Mouse (Mus musculus) spleen, postnatal 4 days (tissue): Measurements from ENCODE around the gene Sephs2.
A peak's percentile ranks its signal among the peaks of the same experiment; 100 is the strongest.

Experiments used
- DNase-seq, 2 experiments: peaks; one replicate each; pipeline ENCODE4 v3.0.0; 2022; ENCODE audit warnings: low spot score in 2 of 2

Gene Sephs2

DNA sequence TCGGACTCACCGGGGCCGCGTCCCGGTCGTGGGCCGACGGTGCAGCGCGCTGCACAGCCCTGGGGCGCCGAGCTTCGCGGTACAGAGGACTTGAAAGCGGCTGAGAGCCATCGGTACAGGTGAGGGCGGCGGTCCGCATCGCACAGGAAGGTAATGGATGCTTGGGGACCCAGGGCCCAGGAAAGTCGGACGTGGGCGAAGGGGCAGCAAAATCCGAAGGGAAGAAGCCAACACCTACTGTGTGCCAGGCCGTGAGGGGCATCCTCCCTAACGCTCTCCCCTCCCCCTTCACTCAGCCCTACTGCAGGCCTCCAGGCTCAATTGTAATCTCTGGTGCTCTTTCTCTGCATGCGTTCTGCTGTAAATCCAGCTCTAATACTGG, 40.5 kb downstream of the Sephs2 start:
- no peak for DNase-seq

DNA sequence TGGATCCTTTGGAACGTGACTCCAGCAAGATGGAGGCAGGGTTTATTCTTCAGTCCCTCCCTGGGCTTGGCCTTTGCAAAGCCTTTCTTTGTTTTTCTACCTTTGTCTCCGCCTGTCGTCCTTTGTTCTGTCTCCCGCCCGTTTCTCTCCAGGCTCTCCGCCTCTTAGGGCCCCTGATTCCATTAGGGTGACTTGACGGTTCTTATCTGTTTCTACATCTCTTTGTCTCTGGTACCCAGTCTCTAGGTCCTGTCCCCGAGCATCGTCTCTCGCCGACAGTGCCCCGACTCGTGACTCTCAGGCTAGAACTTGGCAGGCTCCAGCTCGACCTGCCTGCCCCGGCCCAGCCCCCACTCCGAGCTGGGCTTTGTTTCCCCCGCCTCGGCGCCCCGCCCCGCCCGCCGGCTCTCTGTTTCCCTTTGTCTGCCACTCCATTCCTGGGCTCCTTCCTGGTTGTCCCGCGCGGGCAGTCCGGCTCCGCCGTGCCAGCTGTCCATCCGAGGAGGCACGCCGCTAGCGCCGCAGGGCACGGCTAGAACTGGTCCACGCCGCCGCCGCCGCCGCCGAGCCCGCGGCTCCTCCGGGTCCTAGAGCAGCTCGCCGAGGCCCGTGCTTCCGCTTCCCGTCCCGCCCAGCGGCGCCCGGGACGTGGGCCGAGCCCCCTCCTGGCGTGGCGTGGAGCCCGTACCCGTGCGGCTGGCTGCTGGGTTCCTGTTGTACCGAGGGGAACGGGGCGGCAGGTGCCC, 41.1 kb downstream of the Sephs2 start, which contains the start of the genes Zfp553 and Sept1:
Zfp553 (plus strand) TSS at position 440 of the 746 bp plus-strand sequence.
Sept1 (minus strand) TSS at position 509 of the 746 bp plus-strand sequence.
- peak; percentile 78 to 91 for DNase-seq

DNA sequence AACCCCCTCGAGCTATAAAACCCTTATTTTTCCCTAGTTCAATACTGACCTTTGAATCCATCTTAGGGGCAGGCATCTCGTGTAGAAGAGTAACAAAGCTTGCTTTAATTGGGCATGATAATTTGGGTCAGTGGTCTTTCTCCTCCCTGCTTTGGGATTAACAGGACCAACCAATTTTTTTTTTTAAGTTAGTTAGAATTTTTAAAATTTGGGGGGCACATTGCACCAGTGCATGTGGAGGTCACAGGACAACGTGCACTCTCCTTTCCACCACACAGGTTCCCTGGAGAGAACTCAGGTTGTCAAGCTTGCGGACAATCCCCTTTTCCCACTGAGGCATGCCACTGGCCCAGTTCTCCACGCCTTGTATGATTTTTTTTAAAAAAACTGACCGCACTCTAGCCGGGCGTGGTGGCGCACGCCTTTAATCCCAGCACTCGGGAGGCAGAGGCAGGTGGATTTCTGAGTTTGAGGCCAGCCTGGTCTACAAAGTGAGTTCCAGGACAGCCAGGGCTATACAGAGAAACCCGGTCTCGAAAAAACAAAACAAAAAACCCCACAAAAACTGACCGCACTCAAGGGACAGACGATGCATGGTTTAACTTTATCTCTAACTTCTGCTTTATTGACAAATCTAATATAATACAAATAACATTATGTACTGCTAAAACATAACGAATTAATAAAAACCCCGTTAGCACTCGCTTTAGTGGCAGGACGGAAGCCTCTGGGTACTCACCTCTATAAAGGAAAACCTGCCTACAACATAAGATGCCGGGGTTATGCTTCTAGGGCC, 41.8 kb downstream of the Sephs2 start:
- DNase-seq, result no peak

DNA sequence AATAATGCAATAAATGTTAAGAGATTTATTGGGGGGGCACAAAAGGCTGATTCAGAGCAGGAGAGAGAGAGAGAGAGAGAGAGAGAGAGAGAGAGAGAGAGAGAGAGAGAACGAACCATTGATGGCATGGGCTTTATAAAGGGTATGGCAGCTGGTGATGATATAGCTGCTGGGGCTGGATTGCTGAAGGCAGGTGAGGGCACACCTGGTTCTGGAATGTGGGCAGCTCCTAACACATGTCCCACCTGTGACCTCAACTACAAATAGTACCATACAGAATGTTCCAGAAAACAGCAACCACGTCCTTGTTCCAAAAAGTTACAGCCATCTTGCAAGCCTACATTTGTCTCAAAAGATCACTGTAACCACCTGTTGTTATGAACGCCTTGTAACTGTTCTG, 42.5 kb downstream of the Sephs2 start:
- no peak for DNase-seq

DNA sequence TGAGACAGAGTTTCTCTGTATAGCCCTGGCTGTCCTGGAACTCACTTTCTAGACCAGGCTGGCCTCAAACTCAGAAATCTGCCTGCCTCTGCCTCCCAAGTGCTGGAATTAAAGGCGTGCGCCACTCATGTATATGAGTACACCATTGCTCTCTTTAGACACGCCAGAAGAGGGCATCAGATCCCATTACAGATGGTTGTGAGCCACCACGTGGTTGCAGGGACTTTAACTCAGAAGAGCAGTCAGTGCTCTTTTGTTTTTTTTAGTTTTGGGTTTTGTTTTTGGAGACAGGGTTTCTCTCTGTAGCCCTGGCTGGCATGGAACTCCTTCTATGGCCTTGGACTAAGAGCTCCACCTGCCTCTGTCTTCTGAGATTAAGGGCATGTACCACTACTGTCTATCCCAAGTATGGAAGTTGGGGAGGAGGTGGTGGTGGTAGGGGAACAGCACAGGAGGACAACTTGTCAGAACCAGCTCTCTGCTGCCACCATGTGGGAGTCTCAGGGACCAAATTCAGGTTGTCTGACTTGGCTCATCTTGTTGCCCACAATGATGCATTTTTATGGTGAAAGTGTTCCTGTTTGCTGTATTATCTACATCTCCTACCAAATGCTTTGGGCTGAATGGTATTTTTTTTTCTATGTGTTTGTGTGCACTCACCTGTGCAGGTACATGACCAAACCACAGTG, 45.1 kb downstream of the Sephs2 start:
- peak; percentile 89 to 95 for DNase-seq

DNA sequence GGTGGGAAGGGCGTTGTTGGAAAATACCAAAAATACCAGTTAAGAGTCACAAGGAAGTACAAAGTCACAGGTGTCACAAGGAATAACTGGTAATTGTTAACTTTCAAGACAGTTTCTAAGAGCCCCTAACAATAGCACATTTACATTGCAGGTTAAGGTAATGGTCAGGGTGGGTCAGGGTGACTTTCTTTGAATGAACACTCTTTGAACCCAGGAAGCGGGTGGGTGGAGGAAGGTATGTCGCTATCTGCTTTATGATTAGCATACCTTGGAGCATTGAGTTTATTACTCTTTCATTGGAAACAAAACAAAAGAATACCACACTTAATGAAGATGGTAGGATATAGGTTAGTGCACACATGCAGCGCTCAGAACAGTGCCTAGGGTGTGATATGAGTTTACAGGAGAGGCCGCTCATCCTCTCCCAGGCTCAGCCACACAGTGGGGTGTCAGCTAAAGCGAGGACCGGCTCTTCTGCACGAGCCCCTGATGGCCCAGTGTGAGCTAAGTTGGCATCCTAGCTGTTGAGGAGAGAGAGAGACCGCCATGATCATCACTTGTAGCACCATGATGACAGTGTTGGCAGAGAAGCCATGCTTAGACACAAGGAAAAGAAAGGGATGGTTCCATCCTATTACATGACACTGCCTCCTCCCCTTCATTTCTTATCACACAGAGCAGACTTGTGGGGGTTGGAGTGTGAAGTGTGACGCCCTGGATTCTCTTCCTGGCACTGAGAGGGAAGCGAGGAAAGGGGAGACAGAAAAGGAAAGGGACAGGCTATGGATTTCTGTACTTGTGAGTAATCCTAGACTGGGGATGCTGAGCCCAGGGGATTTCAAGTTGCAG, 48.5 kb downstream of the Sephs2 start:
- DNase-seq, result no peak

DNA sequence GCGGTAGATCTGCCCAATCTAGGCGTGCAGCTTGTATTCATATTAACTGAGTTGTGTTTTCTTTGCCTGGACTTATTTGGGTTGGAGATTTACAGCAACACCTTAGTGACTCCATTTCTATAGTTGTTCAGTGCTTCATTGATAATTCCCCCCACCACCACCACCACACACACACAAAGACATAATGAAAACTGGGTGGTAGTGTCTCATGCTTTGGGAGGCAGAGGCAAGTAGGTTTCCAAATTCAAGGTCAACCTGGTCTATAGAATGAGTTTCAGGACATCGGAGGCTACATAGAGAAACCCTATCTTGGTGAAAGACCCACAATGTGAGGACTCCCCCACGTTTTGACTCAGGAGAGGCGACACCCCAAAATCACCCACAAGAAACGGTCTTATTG, 49.2 kb downstream of the Sephs2 start:
- no peak for DNase-seq

DNA sequence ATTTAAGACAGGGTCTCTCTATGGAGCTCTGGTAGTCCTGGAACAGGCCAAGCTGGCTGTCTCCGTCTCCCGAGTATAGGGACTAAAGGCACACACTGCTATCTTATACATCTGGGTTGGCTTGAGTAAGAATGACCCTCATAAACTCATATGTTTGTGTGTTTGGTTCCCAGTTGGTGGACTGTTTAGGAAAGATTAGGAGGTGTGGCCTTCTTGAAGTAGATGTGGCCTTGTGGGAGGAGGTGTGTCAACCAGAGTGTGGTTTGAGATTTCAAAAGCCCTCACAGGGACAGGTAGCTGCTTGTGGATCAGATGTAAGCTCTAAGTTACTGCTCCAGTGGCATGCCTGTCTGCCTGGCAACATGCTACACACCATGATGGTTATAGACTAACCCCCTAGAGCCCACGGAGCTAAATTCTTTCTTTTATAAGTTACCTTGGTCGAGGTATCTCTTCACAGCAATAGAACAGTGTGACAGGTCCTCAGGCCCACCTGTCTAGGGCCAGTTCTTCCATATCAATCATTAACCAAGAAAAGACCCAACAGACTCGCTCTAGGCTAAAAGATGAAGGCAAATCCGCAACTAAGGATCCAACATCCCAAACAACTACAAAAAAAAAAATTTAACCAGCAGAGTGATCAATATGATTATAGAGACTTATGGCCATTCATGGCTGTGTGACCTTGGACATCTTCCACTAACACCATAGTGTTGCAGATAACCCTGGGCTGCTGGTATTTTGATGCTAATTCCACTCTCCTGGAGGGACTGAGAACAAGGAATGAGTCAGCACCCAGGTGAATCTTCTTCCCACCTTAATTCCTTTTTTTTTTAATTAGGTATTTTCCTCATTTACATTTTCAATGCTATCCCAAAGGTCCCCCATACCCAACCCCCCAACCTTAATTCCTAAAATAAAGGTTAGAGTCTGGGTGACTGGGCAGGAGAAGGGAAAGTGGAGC, 50.1 kb downstream of the Sephs2 start:
- DNase-seq, result no peak

DNA sequence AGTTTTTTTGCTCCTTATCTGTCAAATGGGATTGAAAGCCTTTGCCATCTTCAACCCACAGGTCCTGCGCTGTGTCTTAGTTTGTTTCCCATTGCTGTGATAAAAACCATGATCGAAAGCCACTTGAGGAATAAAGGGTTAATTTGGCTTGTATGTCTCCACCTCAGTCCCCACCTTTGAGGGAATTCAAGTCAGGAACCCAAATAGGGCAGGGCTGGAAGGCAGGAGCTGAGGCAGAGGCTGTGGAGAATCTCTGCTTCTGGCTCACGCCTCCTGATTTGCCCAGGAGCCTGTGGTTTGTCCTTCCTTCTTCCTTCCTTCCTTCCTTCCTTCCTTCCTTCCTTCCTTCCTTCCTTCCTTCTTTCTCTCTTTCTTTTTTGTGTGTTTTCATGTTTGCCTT, 50.7 kb downstream of the Sephs2 start:
- DNase-seq, result no peak
